Mouse (Mus musculus): ENCODE results near the gene Xcr1.

Gene Xcr1

DNA sequence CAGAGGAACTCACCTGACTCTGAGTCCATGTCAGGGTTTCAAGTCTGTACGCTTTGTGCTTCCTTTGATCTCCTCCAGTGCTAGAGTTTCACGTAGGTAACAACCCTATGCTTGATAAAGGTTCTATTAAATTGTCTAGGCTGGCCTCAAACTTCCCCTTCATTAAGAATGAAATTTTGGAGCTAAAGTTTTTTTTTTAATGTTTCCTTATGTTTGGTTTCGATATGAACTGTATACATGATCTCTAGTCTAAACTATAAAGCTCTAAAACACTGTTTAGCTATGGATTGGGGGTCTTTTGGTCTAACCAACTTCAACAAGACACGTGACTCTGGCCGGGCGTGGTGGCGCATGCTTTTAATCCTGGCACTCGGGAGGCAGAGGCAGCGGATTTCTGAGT lies at the start of gene Xcr1:
Gene Xcr1 (minus strand): TSS at position 101 of the 400 bp plus-strand sequence.
- CTCF ChIA-PET = no interaction called here
- POLR2A ChIA-PET = interaction anchor here in 2 of 4 experiments (1.1 to 2.6 kb wide), 3 partner anchors 10 to 11 kb away, joined by 3 to 8 read pairs (median 4); partner anchors contain the start of gene Fyco1 (in 2 of the 2)

DNA sequence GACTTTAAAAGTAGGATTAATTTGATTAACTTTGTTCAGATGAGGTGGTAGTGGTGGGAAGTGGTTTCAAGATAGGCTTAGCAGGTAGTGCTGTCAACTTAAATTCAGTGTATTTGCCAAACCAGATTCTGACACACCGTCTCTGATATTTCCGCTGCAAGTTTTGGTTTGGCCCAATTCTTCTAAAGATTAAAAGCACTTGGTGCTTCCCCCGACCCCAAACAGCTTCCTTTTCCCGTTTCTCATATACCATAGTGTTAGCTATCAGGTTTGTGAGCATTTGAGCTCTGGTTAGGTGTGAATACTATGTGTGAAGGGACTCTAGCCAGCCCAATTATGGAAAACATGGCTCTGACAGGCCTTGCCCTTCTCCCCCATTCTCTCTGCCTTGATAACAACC lies 10.2 kb upstream of the Xcr1 start:
- POLR2A ChIA-PET = no interaction called here
- CTCF ChIA-PET = no interaction called here

DNA sequence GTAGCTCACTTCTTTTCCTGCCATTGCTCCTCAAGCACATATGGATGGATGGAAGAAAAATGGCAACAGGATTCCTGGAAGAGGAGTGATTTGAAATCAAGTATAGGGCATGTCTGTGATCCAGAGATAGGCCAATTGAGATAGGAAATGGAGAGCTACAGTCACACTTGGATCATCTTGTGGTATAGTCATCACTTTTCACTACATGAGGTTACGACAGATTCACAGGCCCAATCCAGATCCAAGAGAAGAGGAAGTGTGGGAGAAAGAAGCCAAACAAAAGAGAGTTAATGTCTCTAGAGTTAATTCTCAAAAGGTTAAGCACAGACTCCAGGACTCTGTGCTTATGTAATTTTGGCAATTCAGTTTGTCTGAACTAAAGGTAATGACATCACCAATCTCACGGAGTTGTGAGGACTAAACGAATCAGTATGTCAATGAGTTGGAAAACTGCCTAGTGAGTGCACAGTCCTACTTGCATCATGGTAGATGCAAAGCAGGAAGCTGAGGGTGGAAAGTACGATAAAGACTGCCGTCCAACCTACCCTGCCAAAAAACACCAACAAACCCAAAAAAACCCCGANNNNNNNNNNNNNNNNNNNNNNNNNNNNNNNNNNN lies 7.4 kb upstream of the Xcr1 start:
- ChIA-PET CTCF (no interaction called here), POLR2A (no interaction called here)

DNA sequence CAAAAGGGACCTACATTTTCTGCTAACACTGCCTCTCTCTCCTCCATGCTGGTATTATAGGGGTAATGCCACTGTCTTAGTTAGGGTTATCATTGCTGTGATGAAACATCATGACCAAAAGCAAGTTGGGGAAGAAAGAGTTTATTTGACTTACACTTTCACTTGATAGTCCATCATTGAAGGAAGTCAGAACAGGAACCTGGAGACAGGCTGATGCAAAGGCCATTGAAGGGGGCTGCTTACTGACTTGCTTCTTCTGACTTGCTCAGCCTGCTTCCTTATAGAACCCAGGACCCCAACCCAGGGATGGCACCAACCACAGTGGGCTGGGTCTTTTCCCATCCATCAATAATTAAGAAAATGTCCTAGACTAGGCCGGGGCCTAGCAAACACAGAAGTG lies 1.8 kb upstream of the Xcr1 start:
- ChIA-PET CTCF (no interaction called here), POLR2A (interaction anchor here in 3 of 4 experiments (1.1 to 2.6 kb wide), 3 partner anchors 11 to 12 kb away, joined by 3 to 8 read pairs (median 3); partner anchors contain the start of gene Fyco1 (in 2 of the 3))

DNA sequence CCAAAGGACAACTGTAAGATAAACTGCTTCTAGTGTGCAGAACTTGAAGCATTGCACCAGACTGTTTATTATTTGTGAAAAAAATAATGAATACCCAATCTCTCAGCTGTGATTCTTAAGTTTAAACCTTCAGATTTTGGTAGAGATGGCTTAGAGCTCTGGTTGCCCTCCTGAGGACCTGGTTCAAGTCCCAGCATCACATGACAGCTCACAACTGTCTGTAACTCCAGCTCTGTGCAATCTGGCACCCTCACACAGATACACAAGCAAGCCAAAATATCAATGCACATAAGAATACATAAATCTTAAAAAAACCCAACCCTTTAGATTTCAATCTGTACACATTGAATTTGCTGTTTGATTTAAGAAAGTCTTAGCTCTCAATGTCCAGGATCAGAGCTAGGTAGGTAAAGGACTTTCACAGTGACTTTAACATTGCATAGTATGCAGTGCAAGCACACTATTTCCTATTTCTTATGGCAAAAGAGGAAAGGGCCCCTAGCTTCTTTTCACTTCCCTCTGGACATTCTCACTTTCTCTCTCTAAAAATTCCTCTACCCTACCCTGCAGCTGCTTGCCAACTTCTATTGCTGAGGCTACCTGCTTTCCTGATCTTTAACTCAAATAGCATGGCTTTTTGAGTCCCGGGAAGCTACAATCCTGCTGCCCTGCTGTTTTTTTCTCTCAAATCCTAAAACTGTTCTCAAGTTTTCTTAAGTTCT lies 1.2 kb upstream of the Xcr1 start:
- CTCF ChIA-PET = no interaction called here
- POLR2A ChIA-PET = interaction anchor here in 3 of 4 experiments (1.1 to 2.6 kb wide), 3 partner anchors 11 kb away, joined by 3 to 8 read pairs (median 3); partner anchors contain the start of gene Fyco1 (in 2 of the 3)

DNA sequence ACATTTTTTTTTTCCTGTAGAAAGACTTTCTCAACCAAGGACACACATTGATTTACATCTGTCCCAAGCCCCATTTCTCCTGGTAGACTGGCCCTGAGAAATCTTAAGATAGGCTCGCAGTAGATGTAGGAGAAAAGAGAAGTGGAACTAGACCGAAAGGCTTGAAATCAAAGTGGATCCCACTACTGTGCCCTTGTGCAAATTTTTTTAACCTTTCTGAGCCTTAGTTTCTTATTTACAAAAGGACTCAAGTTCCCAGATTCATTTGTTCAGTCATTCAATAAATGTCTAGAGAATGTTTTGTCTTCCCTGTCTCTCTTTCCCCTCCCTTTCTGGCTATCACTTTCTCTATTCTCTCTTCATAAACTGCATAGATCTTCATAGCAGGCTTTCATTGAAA lies 5.0 kb downstream of the Xcr1 start:
- POLR2A ChIA-PET = interaction anchor here in 1 of 4 experiments (0.7 kb wide), 1 partner anchor 29 kb away, joined by 9 read pairs; no protein-coding TSS in a partner anchor
- CTCF ChIA-PET = no interaction called here

DNA sequence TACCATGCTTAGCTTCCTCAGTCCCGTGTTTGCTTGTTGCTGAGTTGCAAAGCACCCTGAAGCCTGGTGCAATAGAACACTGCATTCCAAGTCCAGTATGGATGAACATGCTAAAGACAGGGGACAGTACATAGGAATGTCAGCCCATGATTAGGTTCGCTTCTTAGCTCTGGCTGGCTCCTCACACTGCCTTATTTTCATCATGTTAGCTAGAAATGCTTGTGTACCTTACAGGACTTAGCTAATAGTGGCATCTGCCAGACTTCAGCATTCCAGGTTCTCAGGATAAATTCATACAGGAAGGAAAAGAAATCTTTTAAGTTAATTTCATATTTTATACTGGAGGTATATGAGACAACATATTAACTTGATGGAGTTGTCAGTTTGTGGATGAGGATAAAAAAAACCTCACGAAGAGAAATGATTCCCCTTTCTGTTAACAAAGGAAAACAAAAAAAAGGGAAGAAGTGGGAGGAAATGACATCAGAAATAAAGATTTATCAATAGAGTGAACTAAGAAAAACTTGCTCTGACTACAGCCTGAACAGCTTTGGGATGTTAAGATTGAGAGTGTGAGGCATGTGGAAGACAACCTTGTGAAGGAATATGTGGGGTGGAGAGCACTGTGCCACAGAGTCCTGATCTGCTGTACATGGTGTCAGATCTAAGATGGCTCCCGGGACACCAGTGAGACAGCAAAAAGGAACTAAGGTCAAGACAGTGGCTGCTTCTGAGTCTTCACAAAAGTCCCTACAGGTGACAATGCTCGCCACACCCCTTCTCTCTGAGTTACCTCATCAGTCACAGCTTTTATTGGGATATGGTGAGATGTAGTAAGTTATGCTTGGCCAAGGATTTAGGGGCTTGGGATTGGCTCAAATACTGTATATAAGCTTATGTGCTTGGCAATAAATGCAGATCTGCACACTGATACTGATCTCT lies 9.1 kb downstream of the Xcr1 start:
- POLR2A ChIA-PET = interaction anchor here in 3 of 4 experiments (0.5 to 2.7 kb wide), 29 partner anchors 8 to 624 kb away, joined by 3 to 20 read pairs (median 4); partner anchors contain the start of genes Sacm1l (in 2 of the 3), Xcr1 (in 2 of the 3), Lars2 (in 1 of the 3) and Lztfl1 (in 1 of the 3)
- CTCF ChIA-PET = interaction anchor here in 1 of 4 experiments (0.6 kb wide), 1 partner anchor 1405 kb away, joined by 3 read pairs; no protein-coding TSS in a partner anchor

DNA sequence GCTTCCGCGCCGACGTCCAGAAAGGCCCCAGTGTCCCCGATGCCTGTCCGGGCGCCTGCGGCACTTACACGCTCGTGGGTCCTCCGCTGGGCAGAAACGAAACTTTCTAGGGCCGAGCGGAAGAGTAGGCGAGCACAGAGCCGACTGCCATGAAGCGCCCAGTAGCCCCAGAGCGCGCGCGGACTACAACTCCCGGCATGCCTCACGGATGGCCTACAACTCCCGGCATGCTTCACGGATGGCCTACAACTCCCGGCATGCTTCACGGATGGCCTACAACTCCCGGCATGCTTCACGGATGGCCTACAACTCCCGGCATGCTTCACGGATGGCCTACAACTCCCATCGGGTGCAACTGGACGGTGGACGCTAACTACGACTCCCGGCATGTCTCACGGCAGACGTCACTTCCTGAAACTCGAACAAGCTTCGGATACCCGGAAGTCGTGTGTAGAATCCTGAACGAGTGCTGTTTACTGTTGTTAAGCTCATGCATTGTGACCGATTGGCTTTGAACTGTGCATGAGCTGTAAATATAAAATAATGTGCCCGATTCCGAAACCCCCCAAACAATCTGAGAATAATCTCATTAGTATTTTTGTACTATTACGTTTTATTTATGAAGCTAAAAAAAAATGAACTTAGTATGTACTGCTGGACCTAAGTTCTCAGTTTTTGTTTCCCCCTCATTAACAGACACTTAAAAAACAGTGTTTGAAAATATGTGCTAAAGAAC lies 9.9 kb downstream of the Xcr1 start, which contains the start of gene Fyco1:
Gene Fyco1 (minus strand): TSS at position 187 of the 736 bp plus-strand sequence.
- ChIA-PET CTCF (interaction anchor here in 2 of 4 experiments (0.6 kb wide), 2 partner anchors 485 to 1404 kb away, joined by 3 read pairs; partner anchors contain the start of gene Lars2 (in 1 of the 2)), POLR2A (interaction anchor here (0.5 to 2.7 kb wide), 34 partner anchors 8 to 1046 kb away, joined by 3 to 20 read pairs (median 4); partner anchors contain the start of genes Sacm1l (in 2 of the 4), Xcr1 (in 2 of the 4), Lars2 (in 1 of the 4) and Lztfl1 (in 1 of the 4))

DNA sequence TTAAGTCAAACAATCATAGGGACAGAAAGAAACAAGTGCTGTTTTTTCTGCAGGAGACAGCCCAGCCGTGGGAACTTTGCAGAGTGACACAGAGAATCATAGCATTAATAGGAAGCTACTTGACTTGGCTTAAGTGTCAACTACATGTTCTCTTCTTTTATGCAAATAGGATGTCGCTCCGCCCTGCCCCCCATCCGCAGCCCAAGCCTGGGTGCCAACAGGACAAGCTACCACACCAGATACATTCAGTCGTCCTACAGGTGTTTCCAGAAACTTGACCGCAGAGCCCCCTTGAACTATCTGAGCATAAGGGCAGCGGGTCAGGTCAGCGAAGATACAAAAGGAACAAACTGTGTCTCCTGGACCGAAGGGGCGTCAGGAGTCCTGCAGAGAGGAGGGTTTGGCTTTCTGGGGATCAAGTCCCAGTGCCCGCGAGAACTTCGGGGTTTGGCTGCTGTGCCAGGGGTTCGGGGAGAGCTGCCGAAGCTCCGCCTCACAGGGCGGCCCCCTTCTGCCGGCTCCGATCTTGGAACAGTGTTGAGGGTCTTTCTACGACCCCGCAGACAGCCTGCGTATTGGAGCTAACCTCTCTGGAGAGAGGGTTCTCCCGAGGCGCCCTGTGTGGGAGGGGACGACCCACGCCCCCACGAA lies 10.6 kb downstream of the Xcr1 start:
- ChIA-PET CTCF (interaction anchor here in 1 of 4 experiments (0.6 kb wide), 1 partner anchor 485 kb away, joined by 3 read pairs; the partner anchor contains the start of gene Lars2), POLR2A (interaction anchor here (0.6 to 2.7 kb wide), 29 partner anchors 9 to 1126 kb away, joined by 3 to 20 read pairs (median 4); partner anchors contain the start of genes Sacm1l (in 2 of the 4), Xcr1 (in 2 of the 4), Lars2 (in 1 of the 4) and Tcaim (in 1 of the 4))

DNA sequence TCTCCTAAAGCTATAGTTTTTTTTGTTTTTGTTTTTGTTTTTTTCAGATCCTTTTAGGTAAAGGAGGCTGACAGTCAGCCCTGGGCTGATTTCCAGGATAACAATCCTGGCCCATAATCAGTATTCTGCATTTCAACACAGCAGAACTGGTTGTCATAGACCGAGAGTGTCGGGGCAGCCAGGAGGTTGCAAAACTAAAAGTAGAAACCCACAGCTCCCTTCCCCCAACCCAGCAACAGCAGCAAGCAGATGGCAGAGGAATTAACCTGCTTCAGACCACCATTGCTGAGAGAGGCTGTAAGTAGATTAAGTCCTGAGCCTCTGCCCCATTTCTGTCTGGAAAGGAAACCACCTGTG lies 11.1 kb downstream of the Xcr1 start:
- ChIA-PET POLR2A (interaction anchor here in 3 of 4 experiments (0.6 to 2.7 kb wide), 17 partner anchors 9 to 589 kb away, joined by 3 to 20 read pairs (median 4); partner anchors contain the start of gene Sacm1l (in 1 of the 3)), CTCF (no interaction called here)

DNA sequence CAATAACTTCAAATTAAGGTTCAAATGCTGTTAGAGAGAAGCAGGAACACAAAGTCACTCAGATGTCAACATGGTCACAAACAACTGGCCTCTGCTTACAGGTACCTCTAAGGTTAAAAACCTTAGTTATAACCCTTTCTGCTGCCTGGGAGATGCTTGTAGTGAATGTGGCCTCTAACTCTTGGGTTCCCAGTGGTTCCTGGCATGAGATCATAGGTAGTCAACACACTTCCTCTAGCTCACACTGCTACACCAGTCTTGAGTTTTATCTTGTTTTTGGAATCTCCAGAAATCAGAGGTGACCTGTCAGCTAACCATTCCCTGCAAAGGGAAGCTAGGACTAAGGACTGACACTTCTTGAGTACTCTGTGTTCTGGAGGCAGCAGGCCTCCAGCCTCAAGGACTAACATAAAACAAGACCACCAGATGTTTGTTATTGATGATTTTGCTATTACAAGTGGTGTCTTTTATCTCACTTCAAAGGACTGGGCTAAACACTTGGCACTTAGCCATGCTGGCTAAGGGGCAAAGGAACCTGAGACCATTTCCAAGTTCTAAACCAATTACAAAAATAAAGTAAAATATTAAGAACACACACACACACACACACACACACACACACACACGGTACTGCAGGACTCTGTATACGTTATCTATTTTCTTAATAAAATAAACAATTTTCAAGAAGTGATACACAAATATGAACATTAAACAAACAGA lies 11.7 kb downstream of the Xcr1 start:
- CTCF ChIA-PET = no interaction called here
- POLR2A ChIA-PET = interaction anchor here in 2 of 4 experiments (0.8 to 2.7 kb wide), 8 partner anchors 8 to 589 kb away, joined by 3 to 20 read pairs (median 4); partner anchors contain the start of gene Sacm1l (in 1 of the 2)

DNA sequence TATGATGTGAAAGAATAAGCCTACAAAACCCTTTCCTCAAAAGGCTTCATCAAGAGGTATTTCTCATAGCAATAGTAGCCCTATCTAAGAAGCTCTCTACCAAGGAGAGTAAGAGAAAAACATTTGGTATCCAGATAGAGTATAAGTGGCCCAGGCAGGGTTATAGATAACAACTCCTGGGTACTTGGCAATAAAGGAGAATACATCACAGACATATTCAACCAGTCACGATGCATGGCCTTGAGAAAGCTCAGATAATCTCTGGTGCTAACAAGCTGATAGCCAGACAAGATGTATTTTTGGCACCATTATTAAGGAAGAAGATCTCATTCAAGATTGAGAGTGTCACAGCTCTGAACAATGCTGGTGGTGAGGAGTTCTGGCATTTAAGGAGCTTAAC lies 15.3 kb downstream of the Xcr1 start:
- ChIA-PET POLR2A (no interaction called here), CTCF (no interaction called here)

DNA sequence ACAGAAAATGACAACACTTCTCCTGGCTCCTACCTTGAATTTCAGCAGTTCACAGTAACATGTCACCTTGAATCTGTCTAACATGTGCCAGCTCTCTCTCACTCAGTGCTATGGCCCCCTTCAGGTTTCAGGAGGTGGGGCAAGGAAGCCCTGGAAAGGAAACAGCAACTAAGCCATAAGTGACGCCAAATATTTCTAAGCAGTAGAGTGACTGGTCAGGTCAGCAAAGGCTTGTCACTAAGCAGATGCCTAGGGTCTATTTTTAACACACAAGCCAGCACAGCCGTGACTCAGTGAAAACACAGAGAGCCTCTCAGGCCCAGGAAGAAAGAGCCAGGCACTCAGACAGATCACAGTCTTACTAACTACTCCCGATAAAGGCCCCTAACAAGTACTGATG lies 16.7 kb downstream of the Xcr1 start:
- CTCF ChIA-PET = no interaction called here
- POLR2A ChIA-PET = interaction anchor here in 1 of 4 experiments (1.7 kb wide), 1 partner anchor 43 kb away, joined by 4 read pairs; no protein-coding TSS in a partner anchor

DNA sequence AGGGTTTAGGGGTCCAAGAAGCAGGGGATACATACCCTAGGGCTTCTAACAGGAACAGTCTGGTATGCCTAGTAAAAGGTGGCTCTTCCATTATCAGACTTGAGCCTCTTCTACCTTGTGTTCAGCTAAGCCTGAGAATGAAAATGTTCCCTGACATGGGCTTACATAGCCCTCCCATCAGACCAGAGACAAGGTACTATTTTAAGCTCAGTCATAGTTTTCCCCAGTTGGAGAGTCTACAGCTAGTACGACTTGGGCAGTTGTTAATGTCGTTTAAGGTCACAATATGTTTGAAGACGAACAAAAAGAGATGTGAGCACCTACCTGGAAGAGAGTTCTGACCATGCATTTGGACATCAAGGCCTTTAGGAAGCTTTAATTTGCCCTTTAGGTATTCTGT lies 17.4 kb downstream of the Xcr1 start:
- ChIA-PET CTCF (no interaction called here), POLR2A (interaction anchor here in 2 of 4 experiments (0.6 to 1.7 kb wide), 3 partner anchors 8 to 405 kb away, joined by 3 to 4 read pairs (median 3); no protein-coding TSS in a partner anchor)

DNA sequence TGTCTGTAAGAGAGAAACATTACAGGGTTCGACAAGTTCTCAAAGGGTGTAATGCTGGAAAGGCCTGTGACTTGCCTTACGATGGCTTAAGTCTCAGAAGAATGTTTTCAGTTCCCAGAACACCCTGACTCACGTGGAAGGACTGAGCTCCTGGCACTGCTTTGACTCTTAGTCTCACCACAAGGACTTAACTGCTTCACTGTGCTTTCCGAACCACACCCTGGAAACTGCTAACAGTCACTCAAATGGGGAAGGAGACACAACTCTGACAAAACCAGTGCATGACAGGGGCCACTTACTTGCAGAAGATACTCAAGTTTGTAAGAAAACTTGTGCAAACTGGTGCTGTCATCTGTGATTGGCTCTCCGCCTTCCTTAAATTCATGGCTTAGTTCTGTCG lies 21.6 kb downstream of the Xcr1 start:
- ChIA-PET POLR2A (interaction anchor here in 2 of 4 experiments (0.8 to 1.2 kb wide), 2 partner anchors 11 to 87 kb away, joined by 3 to 6 read pairs; partner anchors contain the start of gene Fyco1 (in 1 of the 2)), CTCF (no interaction called here)

DNA sequence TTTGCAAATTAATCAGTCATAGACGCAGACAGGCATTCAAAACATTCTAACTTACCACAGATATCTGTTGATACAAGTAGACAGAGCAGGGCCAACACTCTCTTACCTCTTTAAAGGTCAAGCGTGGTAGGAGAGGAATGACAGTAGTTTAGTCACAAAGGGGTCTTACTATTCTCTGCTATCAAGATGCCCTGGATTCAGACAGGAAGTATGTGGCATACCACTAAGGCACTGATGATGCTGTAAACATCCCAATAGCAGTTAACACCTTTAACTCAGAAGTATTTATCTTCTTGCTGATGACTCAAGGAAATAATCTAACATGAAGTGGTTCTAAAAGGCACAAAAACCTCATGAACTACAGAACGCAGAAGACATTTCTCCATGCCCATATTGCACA lies 26.0 kb downstream of the Xcr1 start:
- CTCF ChIA-PET = no interaction called here
- POLR2A ChIA-PET = no interaction called here

DNA sequence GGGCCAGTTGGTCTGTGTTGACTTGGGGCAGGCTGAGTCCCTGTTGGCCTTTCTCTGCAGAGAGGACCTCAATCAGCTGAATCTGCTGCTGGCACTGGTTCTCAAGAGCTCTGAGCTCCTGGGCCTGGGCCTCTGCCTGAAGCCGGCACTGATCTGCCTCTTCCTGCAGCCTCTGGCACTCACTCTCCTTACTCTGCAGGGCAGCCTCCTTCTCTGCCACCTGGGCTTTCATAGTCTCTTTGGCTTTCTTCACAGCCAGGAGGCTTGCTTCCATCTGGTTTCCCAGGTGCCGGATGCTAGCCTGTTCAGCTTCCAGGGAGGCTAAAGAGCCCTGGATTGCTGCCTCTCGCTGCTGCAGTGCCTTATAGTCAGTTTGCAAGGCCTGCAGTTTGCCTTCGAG lies 32.9 kb downstream of the Xcr1 start:
- CTCF ChIA-PET = no interaction called here
- POLR2A ChIA-PET = interaction anchor here in 3 of 4 experiments (0.5 to 3.9 kb wide), 3 partner anchors 22 to 29 kb away, joined by 4 to 20 read pairs (median 4); partner anchors contain the start of gene Fyco1 (in 2 of the 3)

Measured in embryonic stem cell, embryonic (primary cell).